10 mouse cellular contexts compared by ENCODE assay signal in the genomic region with DNA sequence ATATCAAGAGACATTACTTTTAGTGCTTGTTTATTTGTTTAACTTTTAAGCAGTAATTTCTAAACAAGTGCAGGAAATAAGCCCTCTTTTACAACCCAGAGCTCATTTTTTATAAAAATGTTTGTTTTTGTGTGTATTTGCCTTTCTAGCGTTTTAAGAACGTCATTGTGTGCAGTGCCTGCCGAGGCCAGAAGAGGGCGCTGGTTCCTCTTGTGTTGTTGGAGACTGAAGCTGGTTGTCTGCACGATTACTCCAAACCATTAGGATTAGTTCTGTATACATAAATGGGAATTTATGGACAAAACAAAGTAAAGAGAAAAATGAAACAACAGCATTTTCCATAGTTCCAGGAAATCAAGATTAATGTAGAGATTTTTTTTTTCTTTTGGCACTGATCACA. TPM values are rescaled to one million over a fixed set of nuclear protein-coding genes. Genes with fewer than 3 reads are reported as not detected.
A peak's percentile ranks its signal among the peaks of the same experiment; 100 is the strongest.
DNase-seq lines count a peak whose midpoint lies in the region; ATAC-seq and TF ChIP-seq lines count a peak whose summit lies in the region.
"Had no signal": no experiment of that assay in that cellular context is flagged by ENCODE, and none has a peak within 500 bp of the region (broad histone marks: within the 10 kb centered on the region; RNA-seq: fewer than 3 reads in every experiment).

No protein-coding gene starts in this region.

- no peak overlapping the region for H3K9ac ChIP-seq in forebrain, postnatal 0 days
- no peak overlapping the region for H3K9ac ChIP-seq in forebrain, embryonic 12.5 days
- H3K9ac ChIP-seq in midbrain, embryonic 14.5 days (replicated peaks; ENCODE audit: low read length): no peak overlapping the region
- no peak overlapping the region for H3K9ac ChIP-seq in midbrain, embryonic 13.5 days (replicated peaks)
- H3K9ac ChIP-seq: lung, embryonic 15.5 days had no signal

- TF ChIP-seq CTCF in forebrain, postnatal 0 days (IDR thresholded peaks at IDR 0.05; ENCODE audit: low read depth): peak; percentile 63

- DNase-seq in forebrain, postnatal 0 days: peak; percentile 35
- peak; percentile 36 for DNase-seq in midbrain, embryonic 14.5 days
- peak; percentile 36 for DNase-seq in brain, adult 2 months (ENCODE audit: low read depth, low spot score)
- DNase-seq in retina, postnatal 1 day: peak; percentile 38
- no peak for DNase-seq in gastrocnemius, adult 8-10 months (ENCODE audit: low spot score in 2 of 2)
- no peak for DNase-seq in adipocyte (ENCODE audit: low spot score)
- DNase-seq: right cerebral cortex, adult 18-20 months had no signal

- H3K27ac ChIP-seq in forebrain, postnatal 0 days (ENCODE audit: low read depth, low read length): no peak overlapping the region
- no peak overlapping the region for H3K27ac ChIP-seq in forebrain, embryonic 12.5 days
- H3K27ac ChIP-seq in midbrain, embryonic 14.5 days (replicated peaks; ENCODE audit: low read depth, low read length): no peak overlapping the region
- H3K27ac ChIP-seq in midbrain, embryonic 13.5 days: no peak overlapping the region
- H3K27ac ChIP-seq: lung, embryonic 15.5 days had no signal

- no peak overlapping the region for H3K4me2 ChIP-seq in forebrain, postnatal 0 days (ENCODE audit: low read depth)
- H3K4me2 ChIP-seq in forebrain, embryonic 12.5 days: no peak overlapping the region
- no peak overlapping the region for H3K4me2 ChIP-seq in midbrain, embryonic 14.5 days (ENCODE audit: low read length)
- no peak overlapping the region for H3K4me2 ChIP-seq in midbrain, embryonic 13.5 days (replicated peaks)
- H3K4me2 ChIP-seq: lung, embryonic 15.5 days had no signal

- H3K4me3 ChIP-seq in forebrain, postnatal 0 days (ENCODE audit: low read depth, low read length): no peak overlapping the region
- no peak overlapping the region for H3K4me3 ChIP-seq in forebrain, embryonic 12.5 days (replicated peaks)
- H3K4me3 ChIP-seq in midbrain, embryonic 14.5 days (replicated peaks; ENCODE audit: low read depth, low read length): no peak overlapping the region
- H3K4me3 ChIP-seq in midbrain, embryonic 13.5 days (replicated peaks): no peak overlapping the region
- H3K4me3 ChIP-seq: lung, embryonic 15.5 days had no signal

- ATAC-seq in forebrain, postnatal 0 days: no peak
- no peak for ATAC-seq in forebrain, embryonic 12.5 days (ENCODE audit: low FRiP score)
- ATAC-seq in midbrain, embryonic 14.5 days (ENCODE audit: low FRiP score, low TSS enrichment): no peak
- no peak for ATAC-seq in midbrain, embryonic 13.5 days

- H3K36me3 ChIP-seq in forebrain, postnatal 0 days (ENCODE audit: insufficient read depth): peaks cover 45% of the 10 kb centered on the region
- H3K36me3 ChIP-seq in forebrain, embryonic 12.5 days (replicated peaks): peaks cover 55% of the 10 kb centered on the region
- peaks cover 50% of the 10 kb centered on the region for H3K36me3 ChIP-seq in midbrain, embryonic 14.5 days (ENCODE audit: control insufficient read depth, insufficient read depth, low read length)
- H3K36me3 ChIP-seq in midbrain, embryonic 13.5 days: peaks cover 59% of the 10 kb centered on the region

- no peaks in the 10 kb centered on the region for H3K27me3 ChIP-seq in forebrain, postnatal 0 days (ENCODE audit: insufficient read depth, low read length)
- H3K27me3 ChIP-seq in forebrain, embryonic 12.5 days: no peaks in the 10 kb centered on the region
- no peaks in the 10 kb centered on the region for H3K27me3 ChIP-seq in midbrain, embryonic 14.5 days (ENCODE audit: control insufficient read depth, insufficient read depth, low read length)
- no peaks in the 10 kb centered on the region for H3K27me3 ChIP-seq in midbrain, embryonic 13.5 days
- H3K27me3 ChIP-seq: lung, embryonic 15.5 days had no signal

- peaks cover 4% of the 10 kb centered on the region; the same call in 1 of the 2 replicates for H3K4me1 ChIP-seq in forebrain, postnatal 0 days (ENCODE audit: insufficient read depth)
- H3K4me1 ChIP-seq in forebrain, embryonic 12.5 days: peaks cover 12% of the 10 kb centered on the region
- peaks cover 6% of the 10 kb centered on the region for H3K4me1 ChIP-seq in midbrain, embryonic 14.5 days (ENCODE audit: control insufficient read depth, insufficient read depth, low read length)
- H3K4me1 ChIP-seq in midbrain, embryonic 13.5 days (replicated peaks): peaks cover 14% of the 10 kb centered on the region

- WGBS in forebrain, postnatal 0 days: 67% methylated on average over 5 of the region's 5 CpGs
- WGBS in forebrain, embryonic 12.5 days: 77% methylated on average over 5 of the region's 5 CpGs
- 73% methylated on average over 5 of the region's 5 CpGs for WGBS in midbrain, embryonic 14.5 days
- 71% methylated on average over 5 of the region's 5 CpGs for WGBS in midbrain, embryonic 13.5 days

- H3K9me3 ChIP-seq in forebrain, postnatal 0 days (ENCODE audit: low read length): no peaks in the 10 kb centered on the region
- no peaks in the 10 kb centered on the region for H3K9me3 ChIP-seq in forebrain, embryonic 12.5 days
- no peaks in the 10 kb centered on the region for H3K9me3 ChIP-seq in midbrain, embryonic 14.5 days (ENCODE audit: control insufficient read depth, low read length)
- no peaks in the 10 kb centered on the region for H3K9me3 ChIP-seq in midbrain, embryonic 13.5 days
- H3K9me3 ChIP-seq: lung, embryonic 15.5 days had no signal

RNA-seq across cellular contexts. Expression of a gene that starts 5.3 kb away (rescaled TPM):
- 55.7 and 57.7 TPM in 2 replicates for total RNA-seq in forebrain, postnatal 0 days (2014; rRNA removed)
- polyA plus RNA-seq in forebrain, postnatal 0 days (2015; fragmentation: Nextera tagmentation; extraction: Ambion mirVana): 50.6 and 52.2 TPM in 2 replicates
- 55.2 and 61.4 TPM in 2 replicates for polyA plus RNA-seq in forebrain, embryonic 12.5 days (2016; fragmentation: Nextera tagmentation; extraction: Ambion mirVana)
- 60.4 and 66.9 TPM in 2 replicates for polyA plus RNA-seq in midbrain, embryonic 14.5 days (2014; fragmentation: Nextera tagmentation; extraction: Ambion mirVana)
- polyA plus RNA-seq in midbrain, embryonic 13.5 days (2015; fragmentation: Nextera tagmentation; extraction: Ambion mirVana): 63.3 and 65.1 TPM in 2 replicates
- total RNA-seq in gastrocnemius, adult 8-10 months (2022): 10 to 100 TPM; 14.0 to 16.3 (median 15.3) TPM

RNA-seq across cellular contexts. Expression of a gene that starts 26.7 kb away (rescaled TPM):
- total RNA-seq in forebrain, postnatal 0 days (2014; rRNA removed): 125 and 146 TPM in 2 replicates
- polyA plus RNA-seq in forebrain, postnatal 0 days (2015; fragmentation: Nextera tagmentation; extraction: Ambion mirVana): 116 and 128 TPM in 2 replicates
- polyA plus RNA-seq in forebrain, embryonic 12.5 days (2016; fragmentation: Nextera tagmentation; extraction: Ambion mirVana): 95.5 and 99.9 TPM in 2 replicates
- polyA plus RNA-seq in midbrain, embryonic 14.5 days (2014; fragmentation: Nextera tagmentation; extraction: Ambion mirVana): 132 and 133 TPM in 2 replicates
- 139 and 142 TPM in 2 replicates for polyA plus RNA-seq in midbrain, embryonic 13.5 days (2015; fragmentation: Nextera tagmentation; extraction: Ambion mirVana)
- 1 to 10 TPM in 1 of 4 experiments, under 1 TPM in 3; 0.29 to 1.1 (median 0.71) TPM for total RNA-seq in gastrocnemius, adult 8-10 months (2022)

RNA-seq across cellular contexts. Expression of a gene that starts 47.4 kb away (rescaled TPM):
- 2.7 and 3.3 TPM in 2 replicates for total RNA-seq in forebrain, postnatal 0 days (2014; rRNA removed)
- polyA plus RNA-seq in forebrain, postnatal 0 days (2015; fragmentation: Nextera tagmentation; extraction: Ambion mirVana): 2.2 and 3.3 TPM in 2 replicates
- polyA plus RNA-seq in forebrain, embryonic 12.5 days (2016; fragmentation: Nextera tagmentation; extraction: Ambion mirVana): 0.36 and 0.47 TPM in 2 replicates
- 3.2 and 3.5 TPM in 2 replicates for polyA plus RNA-seq in midbrain, embryonic 14.5 days (2014; fragmentation: Nextera tagmentation; extraction: Ambion mirVana)
- polyA plus RNA-seq in midbrain, embryonic 13.5 days (2015; fragmentation: Nextera tagmentation; extraction: Ambion mirVana): 1.2 TPM in 2 replicates
- total RNA-seq in gastrocnemius, adult 8-10 months (2022): not detected

RNA-seq across cellular contexts. Expression of a gene that starts 51.1 kb away (rescaled TPM):
- 97.3 and 121 TPM in 2 replicates for total RNA-seq in forebrain, postnatal 0 days (2014; rRNA removed)
- 49.3 and 57.8 TPM in 2 replicates for polyA plus RNA-seq in forebrain, postnatal 0 days (2015; fragmentation: Nextera tagmentation; extraction: Ambion mirVana)
- polyA plus RNA-seq in forebrain, embryonic 12.5 days (2016; fragmentation: Nextera tagmentation; extraction: Ambion mirVana): 72.1 and 75.6 TPM in 2 replicates
- polyA plus RNA-seq in midbrain, embryonic 14.5 days (2014; fragmentation: Nextera tagmentation; extraction: Ambion mirVana): 49.3 and 64.0 TPM in 2 replicates
- 60.1 and 61.3 TPM in 2 replicates for polyA plus RNA-seq in midbrain, embryonic 13.5 days (2015; fragmentation: Nextera tagmentation; extraction: Ambion mirVana)
- 10 to 100 TPM; 52.9 to 62.2 (median 56.1) TPM for total RNA-seq in gastrocnemius, adult 8-10 months (2022)

Comparison
In these comparisons a context has a peak if more than half of its experiments do, and no peak if none do; other contexts are left out.
1. DNase-seq: peak in forebrain, postnatal 0 days (single experiment), midbrain, embryonic 14.5 days (single experiment), brain, adult 2 months (single experiment) and retina, postnatal 1 day (single experiment); none in gastrocnemius, adult 8-10 months (0 of 2) and adipocyte (single experiment).